Mouse (Mus musculus) ZHBTc4 (cell line): ENCODE data around the gene Ptprs.

Experiments
- DNase-seq: peaks from one replicate; pipeline ENCODE4 v3.0.0-alpha.2; 2011; ENCODE audit warnings: low read depth, low spot score

Gene Ptprs

GRCm38 (mm10) chr17:56380286-56380685 is 96.0 kb downstream of the Ptprs start:
- no peak for DNase-seq

GRCm38 (mm10) chr17:56379281-56379834 is 96.9 kb downstream of the Ptprs start:
- DNase-seq = no peak

- DNase-seq = no peak
Observed at GRCm38 (mm10) chr17:56374851-56375250, 101.4 kb downstream of the Ptprs start.

GRCm38 (mm10) chr17:56373136-56374034 is 102.9 kb downstream of the Ptprs start:
- DNase-seq = no peak

- DNase-seq = peak; percentile 32
Observed at GRCm38 (mm10) chr17:56372109-56372508, 104.2 kb downstream of the Ptprs start.

GRCm38 (mm10) chr17:56371029-56371660 is 105.1 kb downstream of the Ptprs start:
- DNase-seq = no peak

GRCm38 (mm10) chr17:56370090-56370489 is 106.2 kb downstream of the Ptprs start:
- DNase-seq = no peak

- no peak for DNase-seq
Observed at GRCm38 (mm10) chr17:56368291-56368790, 107.9 kb downstream of the Ptprs start.

- DNase-seq = no peak
Observed at GRCm38 (mm10) chr17:56365791-56366673, 110.3 kb downstream of the Ptprs start.
